Mouse (Mus musculus) lung, adult 10 weeks (tissue): ENCODE data around the gene Zcchc18. TPM values are rescaled to one million over a fixed set of nuclear protein-coding genes. Genes with fewer than 3 reads are reported as not detected.

Source experiments
- polyA plus RNA-seq: library from polyadenylated mRNA; stranded (reverse); fragments of 350-450 nt; fragmentation: Illumina TruSeq; extraction: RNeasy Lipid Tissue Mini Kit (QIAGEN cat#74804); gene quantifications from one replicate; pipeline ENCODE4 v1.2.3, GENCODE M21; 2014; ENCODE audit warnings: low read depth, low replicate concordance; ENCODE audit not compliant: insufficient read depth

The Zcchc18 gene
- 1.2 TPM for polyA plus RNA-seq

DNA sequence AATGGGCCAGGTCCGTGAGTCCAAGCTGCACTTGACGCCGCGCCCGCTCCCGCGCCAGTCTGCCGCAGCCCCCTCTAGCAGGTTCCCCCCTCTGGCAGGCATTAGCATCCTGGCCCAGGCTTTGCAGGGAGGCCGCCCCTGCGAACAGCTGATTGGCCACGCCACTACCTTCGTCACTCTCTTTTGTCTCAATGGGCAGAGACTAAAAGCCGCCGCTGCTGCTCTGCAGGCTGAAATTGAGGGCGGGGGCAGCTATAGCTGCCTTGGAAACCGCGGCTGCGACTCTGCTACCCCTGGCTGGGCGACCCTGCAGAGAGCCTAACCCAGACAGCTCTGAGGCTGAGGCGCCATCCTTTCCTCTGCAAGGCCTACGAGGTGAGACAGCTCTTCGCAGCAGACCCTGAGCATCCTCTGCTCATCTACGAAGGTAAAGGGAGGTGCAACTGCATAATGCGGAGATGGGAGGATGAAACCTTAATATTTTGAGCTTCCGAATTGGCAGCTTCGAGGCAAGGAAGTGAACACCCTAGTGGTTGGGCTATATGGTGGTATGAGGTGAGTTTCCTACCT, at the start of gene Zcchc18:
TSS of gene Zcchc18 (plus strand) at position 178 of the 570 bp plus-strand sequence.

GRCm38 (mm10) chrX:136975397-136975796, 17.6 kb upstream of the Zcchc18 start, which contains the start of gene Tmsb15b2:
Tmsb15b2 (minus strand) TSS chrX:136975497.

DNA sequence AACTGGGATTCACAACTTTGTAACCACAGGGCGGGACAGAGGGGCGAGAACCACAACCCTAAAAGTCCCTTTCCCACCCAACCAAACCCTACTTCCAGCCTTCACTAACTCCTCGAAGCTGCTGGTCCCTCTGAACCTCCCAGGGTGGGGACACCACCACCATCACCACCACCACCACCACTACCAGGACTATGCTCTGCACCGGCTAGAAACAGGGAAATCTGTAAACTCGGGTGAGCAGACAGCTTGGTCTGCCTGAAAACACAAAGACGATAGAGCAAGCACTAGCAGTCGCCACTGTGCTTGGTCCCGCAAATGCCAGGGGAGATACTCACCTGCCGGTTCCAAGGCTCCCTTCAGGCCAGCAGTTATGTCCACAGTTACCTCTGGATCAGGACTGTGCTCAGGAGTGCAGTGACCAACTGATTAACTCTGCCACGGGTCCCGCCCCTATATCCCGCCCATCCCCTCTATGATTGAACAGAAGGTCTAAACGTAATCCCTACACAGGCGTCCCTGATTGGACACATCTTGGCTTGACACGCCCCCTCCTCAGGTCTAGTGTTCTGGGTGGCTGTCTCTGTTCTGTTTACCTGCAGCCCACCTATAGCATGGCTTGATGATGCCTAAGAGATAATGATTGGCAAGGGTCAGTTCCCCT, 16.4 kb upstream of the Zcchc18 start, which contains the start of the genes Tmsb15l and Tmsb15b1:
TSS of gene Tmsb15l (minus strand) at position 446 of the 661 bp plus-strand sequence.
TSS of gene Tmsb15b1 (minus strand) at position 451 of the 661 bp plus-strand sequence.

GRCm38 (mm10) chrX:137038000-137038483, 45.1 kb downstream of the Zcchc18 start, which contains the start of gene Slc25a53:
Slc25a53 (minus strand) TSS chrX:137038302.

Other genes starting within 250 kb of the Zcchc18 start
- gene Morf4l2, start 249.5 kb upstream of the Zcchc18 start, polyA plus RNA-seq, result 114 TPM
- gene Glra4, start 213.0 kb upstream of the Zcchc18 start, polyA plus RNA-seq, result not detected
- 1.5 TPM for gene Plp1, start 170.5 kb upstream of the Zcchc18 start, polyA plus RNA-seq
- gene Rab9b, start 124.4 kb upstream of the Zcchc18 start, polyA plus RNA-seq, result not detected
- gene H2bfm, start 65.8 kb upstream of the Zcchc18 start, polyA plus RNA-seq, result not detected
- 3.6 TPM for gene Tmsb15b2, start 17.7 kb upstream of the Zcchc18 start, polyA plus RNA-seq
- gene Tmsb15l, start 16.3 kb upstream of the Zcchc18 start, polyA plus RNA-seq, result 3.9 TPM
- 4.3 TPM for gene Tmsb15b1, start 16.3 kb upstream of the Zcchc18 start, polyA plus RNA-seq
- gene Slc25a53, start 45.1 kb downstream of the Zcchc18 start, polyA plus RNA-seq, result 5.7 TPM
- 1.7 TPM for gene Fam199x, start 56.4 kb downstream of the Zcchc18 start, polyA plus RNA-seq
- not detected for gene Esx1, start 128.9 kb downstream of the Zcchc18 start, polyA plus RNA-seq